Comparison of ENCODE assay signal across 19 mouse cellular contexts in the genomic region with DNA sequence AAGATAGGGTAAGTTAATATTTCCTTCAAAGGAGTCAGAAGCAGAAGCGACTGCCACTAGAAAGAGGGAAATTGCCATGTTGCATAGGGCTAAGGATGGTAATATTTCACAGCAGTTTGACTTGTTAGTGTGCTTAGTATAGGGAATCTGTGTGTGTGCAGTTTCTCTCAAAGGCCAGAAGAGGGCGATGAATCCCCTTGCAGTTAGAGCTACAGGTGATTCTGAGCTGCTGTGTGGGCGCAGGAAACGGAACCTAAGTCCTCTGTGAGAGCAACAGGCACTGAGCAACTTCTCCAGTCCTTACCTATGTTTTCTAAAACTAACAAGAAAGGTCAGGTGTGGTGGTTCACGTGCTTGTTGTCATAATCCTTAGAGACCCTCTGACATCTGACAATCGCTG. TPM values are rescaled to one million over a fixed set of nuclear protein-coding genes. Genes with fewer than 3 reads are reported as not detected.
DNase-seq lines count a peak whose midpoint lies in the region; TF ChIP-seq lines count a peak whose summit lies in the region.
"Had no signal": no experiment of that assay in that cellular context is flagged by ENCODE, and none has a peak within 500 bp of the region (broad histone marks: within the 10 kb centered on the region; RNA-seq: fewer than 3 reads in every experiment).

No protein-coding gene starts in this region.

- peak; percentile 58 for TF ChIP-seq CTCF in layer of hippocampus, adult 2 months (conservative IDR thresholded peaks at IDR 0.05)

- no peak for DNase-seq in layer of hippocampus, adult 2 months (ENCODE audit: low spot score in 2 of 2)
- DNase-seq in layer of hippocampus, adult 9-11 months, result no peak
- peak; percentile 37 for DNase-seq in thymus, postnatal 0 days (ENCODE audit: low spot score)
- DNase-seq in thymus, adult 18-20 months, result no peak
- DNase-seq in ZHBTc4 (ENCODE audit: low read depth, low spot score) (peak; percentile 89), adipocyte (ENCODE audit: low spot score) (no peak)
- peak; percentile 27 for DNase-seq in testis, postnatal 14 days (ENCODE audit: low spot score)
- DNase-seq in gastrocnemius, adult 8-10 months (ENCODE audit: low spot score in 2 of 2), result no peak
- DNase-seq: adrenal gland, postnatal 25 days; cerebellum, adult 11-12 months; embryo, embryonic 11 days; kidney, postnatal 10 days had no signal

- no peak overlapping the region for H3K4me3 ChIP-seq in layer of hippocampus, adult 2 months
- H3K4me3 ChIP-seq: erythroblast, embryonic 14.5 days; lung, embryonic 15.5 days; midbrain, embryonic 12.5 days; neural tube, embryonic 13.5 days had no signal

- no peak overlapping the region for H3K27ac ChIP-seq in layer of hippocampus, adult 2 months
- H3K27ac ChIP-seq: hindbrain, embryonic 14.5 days; lung, embryonic 15.5 days; midbrain, embryonic 12.5 days; neural tube, embryonic 13.5 days had no signal

RNA-seq across cellular contexts. Expression of a gene that starts 13.3 kb away (rescaled TPM):
- total RNA-seq in layer of hippocampus, adult 2 months (2021), result not detected
- 0.95 and 1.5 TPM in 2 replicates for polyA plus RNA-seq in thymus, postnatal 0 days (2015; fragmentation: Nextera tagmentation; extraction: Ambion mirVana)
- total RNA-seq in gastrocnemius, adult 8-10 months (2022), result 1 to 10 TPM in 2 of 4 experiments, under 1 TPM in 1, not detected in 1; 0.21 to 1.2 (median 1.2) TPM
- polyA plus RNA-seq: erythroblast, embryonic 14.5 days; heart, embryonic 11.5 days; hindbrain, embryonic 14.5 days; midbrain, embryonic 12.5 days had no signal

RNA-seq across cellular contexts. Expression of a gene that starts 22.6 kb away (rescaled TPM):
- not detected for total RNA-seq in layer of hippocampus, adult 2 months (2021)
- polyA plus RNA-seq in thymus, postnatal 0 days (2015; fragmentation: Nextera tagmentation; extraction: Ambion mirVana), result 36.0 and 39.0 TPM in 2 replicates
- 1 to 10 TPM in 3 of 4 experiments, not detected in 1; 1.7 to 3.5 (median 2.0) TPM for total RNA-seq in gastrocnemius, adult 8-10 months (2022)
- total RNA-seq: adrenal gland, postnatal 25 days; left cerebral cortex, postnatal 14 days had no signal
- polyA plus RNA-seq: erythroblast, embryonic 14.5 days; heart, embryonic 11.5 days; hindbrain, embryonic 14.5 days; midbrain, embryonic 12.5 days had no signal

RNA-seq across cellular contexts. Expression of a gene that starts 45.7 kb away (rescaled TPM):
- total RNA-seq in layer of hippocampus, adult 2 months (2021), result not detected
- 0.10 TPM in 1 of 2 replicates, not detected in the other for polyA plus RNA-seq in thymus, postnatal 0 days (2015; fragmentation: Nextera tagmentation; extraction: Ambion mirVana)
- not detected for total RNA-seq in gastrocnemius, adult 8-10 months (2022)
- polyA plus RNA-seq: erythroblast, embryonic 14.5 days; heart, embryonic 11.5 days; hindbrain, embryonic 14.5 days; lung, embryonic 15.5 days; midbrain, embryonic 12.5 days; neural tube, embryonic 13.5 days had no signal

RNA-seq across cellular contexts. Expression of a gene that starts 46.8 kb away (rescaled TPM):
- under 1 TPM; 0.56 to 1.00 TPM for total RNA-seq in layer of hippocampus, adult 2 months (2021)
- polyA plus RNA-seq in thymus, postnatal 0 days (2015; fragmentation: Nextera tagmentation; extraction: Ambion mirVana), result 10.7 and 12.7 TPM in 2 replicates
- total RNA-seq in gastrocnemius, adult 8-10 months (2022), result 1 to 10 TPM in 1 of 4 experiments, under 1 TPM in 1, not detected in 2; 0.48 to 1.0 TPM
- polyA plus RNA-seq: erythroblast, embryonic 14.5 days had no signal

RNA-seq across cellular contexts. Expression of a gene that starts 51.0 kb away (rescaled TPM):
- total RNA-seq in layer of hippocampus, adult 2 months (2021), result not detected
- polyA plus RNA-seq in thymus, postnatal 0 days (2015; fragmentation: Nextera tagmentation; extraction: Ambion mirVana), result not detected in 2 replicates
- not detected for total RNA-seq in gastrocnemius, adult 8-10 months (2022)
- total RNA-seq: adrenal gland, postnatal 25 days; left cerebral cortex, postnatal 14 days had no signal
- polyA plus RNA-seq: erythroblast, embryonic 14.5 days; heart, embryonic 11.5 days; hindbrain, embryonic 14.5 days; lung, embryonic 15.5 days; midbrain, embryonic 12.5 days; neural tube, embryonic 13.5 days had no signal

Comparison
In these comparisons a context has a peak if more than half of its experiments do, and no peak if none do; other contexts are left out.
1. DNase-seq: peak in thymus, postnatal 0 days (single experiment), ZHBTc4 (single experiment) and testis, postnatal 14 days (single experiment); none in layer of hippocampus, adult 2 months (0 of 2), layer of hippocampus, adult 9-11 months (single experiment), thymus, adult 18-20 months (0 of 2), adipocyte (single experiment) and gastrocnemius, adult 8-10 months (0 of 2).